Mouse (Mus musculus) kidney, embryonic 14.5 days (tissue): ENCODE data around the gene Colq. TPM values are rescaled to one million over a fixed set of nuclear protein-coding genes. Genes with fewer than 3 reads are reported as not detected.

ENCODE experiments used
- ATAC-seq: fragments of 200-750 bp; cut with Nextera tagmentation; 2 replicates; pipeline ENCODE4 v1.8.0; 2017; ENCODE audit warnings: moderate number of reproducible peaks, mild to moderate bottlenecking, moderate TSS enrichment, moderate library complexity; ENCODE audit not compliant: low FRiP score, low TSS enrichment
- H3K27ac ChIP-seq: fragments of 300-500 bp; sonication (generic); 2 replicates; pipeline ENCODE4 v1.5.1; 2014; ENCODE audit warnings: low read depth, mild to moderate bottlenecking, low read length, moderate library complexity, mixed read lengths
- H3K27me3 ChIP-seq: fragments of 300-500 bp; sonication (generic); 2 replicates; pipeline ENCODE4 v1.6.1; 2014; ENCODE audit warnings: mild to moderate bottlenecking, low read length; ENCODE audit not compliant: control insufficient read depth, insufficient read depth
- H3K36me3 ChIP-seq: fragments of 300-500 bp; sonication (generic); 2 replicates; pipeline ENCODE4 v1.6.1; 2014; ENCODE audit warnings: low read length, mixed read lengths; ENCODE audit not compliant: control insufficient read depth, insufficient read depth
- H3K4me1 ChIP-seq: fragments of 300-500 bp; sonication (generic); 2 replicates; pipeline ENCODE4 v1.6.1; 2014; ENCODE audit warnings: low read length, mixed read lengths; ENCODE audit not compliant: control insufficient read depth, insufficient read depth
- H3K4me2 ChIP-seq: fragments of 300-500 bp; sonication (generic); replicated peaks from 2 replicates; pipeline ENCODE4 v1.6.1; 2014; ENCODE audit warnings: low read depth, mild to moderate bottlenecking, low read length
- H3K4me3 ChIP-seq: fragments of 300-500 bp; sonication (generic); 2 replicates; pipeline ENCODE4 v1.5.1; 2014; ENCODE audit warnings: mild to moderate bottlenecking, low read length
- H3K9ac ChIP-seq: fragments of 300-500 bp; sonication (generic); 2 replicates; pipeline ENCODE4 v1.6.1; 2014; ENCODE audit warnings: low read depth, mild to moderate bottlenecking, low read length, moderate library complexity
- H3K9me3 ChIP-seq: fragments of 300-500 bp; sonication (generic); 2 replicates; pipeline ENCODE4 v1.6.1; 2016; ENCODE audit warnings: low read length; ENCODE audit not compliant: control insufficient read depth
- WGBS: fragments of 180-500 bp; shearing (Covaris S2); extraction: QIAGEN DNeasy Blood & Tissue Kit; methylation state at CpG from one replicate; pipeline ENCODE4 v1.1.7; 2014; 5-methylcytosine and 5-hydroxymethylcytosine counted together
- polyA plus RNA-seq: library from polyadenylated mRNA; unstranded; fragments of >200 nt; fragmentation: Nextera tagmentation; extraction: Ambion mirVana; gene quantifications from 2 replicates; pipeline ENCODE4 v1.2.1, GENCODE M21; 2014

Colq gene
- polyA plus RNA-seq: 1.8 and 3.2 TPM in 2 replicates

GRCm38 (mm10) chr14:31591243-31591642 lies at the start of gene Colq:
Gene Colq (minus strand): TSS chr14:31591343.
- WGBS: 81% methylated on average over 3 of the region's 3 CpGs
- no peaks in the 10 kb centered on the region for H3K4me1 ChIP-seq
- no peak within 1 kb of the TSS for H3K27ac ChIP-seq
- H3K27me3 ChIP-seq: no peaks in the 10 kb centered on the region
- H3K4me3 ChIP-seq: no peak within 1 kb of the TSS
- H3K9ac ChIP-seq: no peak within 1 kb of the TSS
- no peaks in the 10 kb centered on the region for H3K9me3 ChIP-seq
- H3K4me2 ChIP-seq: no peak within 1 kb of the TSS
- no peaks in the 10 kb centered on the region for H3K36me3 ChIP-seq
- no peak for ATAC-seq

- H3K4me1 ChIP-seq: 0 out of 2 replicates have a peak, but pooled peaks cover 5% of the 10 kb centered on the region
- H3K27ac ChIP-seq: peak within 1 kb of the TSS; percentile 69
- no peaks in the 10 kb centered on the region for H3K27me3 ChIP-seq
- H3K9ac ChIP-seq: peak within 1 kb of the TSS; percentile 67
- H3K36me3 ChIP-seq: no peaks in the 10 kb centered on the region
- H3K4me3 ChIP-seq: peak within 1 kb of the TSS; percentile 51
- H3K9me3 ChIP-seq: no peaks in the 10 kb centered on the region
- peak within 1 kb of the TSS; percentile 75 for H3K4me2 ChIP-seq
- 3% methylated on average over 26 of the region's 26 CpGs for WGBS
- ATAC-seq: peak; percentile 26
Measured at GRCm38 (mm10) chr14:31640346-31640889, 49.3 kb upstream of the Colq start, which contains the start of gene Gm49387. Gene Gm49387 (minus strand): TSS chr14:31640878.

- no peaks in the 10 kb centered on the region for H3K27me3 ChIP-seq
- no peak overlapping the region for H3K4me2 ChIP-seq
- H3K4me3 ChIP-seq: no peak overlapping the region
- H3K9ac ChIP-seq: no peak overlapping the region
- ATAC-seq: no peak
- WGBS: 82% methylated on average over 7 of the region's 7 CpGs
- no peak overlapping the region for H3K27ac ChIP-seq
- no peaks in the 10 kb centered on the region for H3K4me1 ChIP-seq
- no peaks in the 10 kb centered on the region for H3K9me3 ChIP-seq
- H3K36me3 ChIP-seq: no peaks in the 10 kb centered on the region
Measured at GRCm38 (mm10) chr14:31630677-31631076, 39.5 kb upstream of the Colq start.

- H3K4me1 ChIP-seq: no peaks in the 10 kb centered on the region
- H3K36me3 ChIP-seq: no peaks in the 10 kb centered on the region
- no peaks in the 10 kb centered on the region for H3K27me3 ChIP-seq
- 86% methylated on average over 12 of the region's 12 CpGs for WGBS
- no peak overlapping the region for H3K4me3 ChIP-seq
- H3K9me3 ChIP-seq: no peaks in the 10 kb centered on the region
- H3K27ac ChIP-seq: no peak overlapping the region
- ATAC-seq: no peak
- no peak overlapping the region for H3K4me2 ChIP-seq
- no peak overlapping the region for H3K9ac ChIP-seq
Measured at GRCm38 (mm10) chr14:31622748-31623147, 31.6 kb upstream of the Colq start.

GRCm38 (mm10) chr14:31620591-31621223 lies 29.6 kb upstream of the Colq start:
- ATAC-seq: no peak
- H3K4me2 ChIP-seq: no peak overlapping the region
- H3K27me3 ChIP-seq: no peaks in the 10 kb centered on the region
- H3K9me3 ChIP-seq: no peaks in the 10 kb centered on the region
- H3K4me1 ChIP-seq: no peaks in the 10 kb centered on the region
- no peak overlapping the region for H3K9ac ChIP-seq
- 80% methylated on average over 9 of the region's 9 CpGs for WGBS
- no peaks in the 10 kb centered on the region for H3K36me3 ChIP-seq
- no peak overlapping the region for H3K27ac ChIP-seq
- H3K4me3 ChIP-seq: no peak overlapping the region

GRCm38 (mm10) chr14:31617997-31618396 lies 26.9 kb upstream of the Colq start:
- no peak for ATAC-seq
- 85% methylated on average over 3 of the region's 3 CpGs for WGBS
- no peaks in the 10 kb centered on the region for H3K9me3 ChIP-seq

GRCm38 (mm10) chr14:31617204-31617603 lies 26.1 kb upstream of the Colq start:
- Histone ChIP-seq H3K36me3 (no peaks in the 10 kb centered on the region), H3K27me3 (no peaks in the 10 kb centered on the region), H3K9ac (no peak overlapping the region), H3K4me2 (no peak overlapping the region), H3K27ac (no peak overlapping the region), H3K9me3 (no peaks in the 10 kb centered on the region), H3K4me3 (no peak overlapping the region), H3K4me1 (no peaks in the 10 kb centered on the region)
- 86% methylated on average over 9 of the region's 9 CpGs for WGBS
- no peak for ATAC-seq

More at GRCm38 (mm10) chr14:31617997-31618396, 26.9 kb upstream of the Colq start:
- Histone ChIP-seq H3K9ac (no peak overlapping the region), H3K4me1 (no peaks in the 10 kb centered on the region), H3K27me3 (no peaks in the 10 kb centered on the region), H3K27ac (no peak overlapping the region), H3K4me3 (no peak overlapping the region), H3K36me3 (no peaks in the 10 kb centered on the region), H3K4me2 (no peak overlapping the region)

- Histone ChIP-seq H3K9ac (no peak overlapping the region), H3K36me3 (no peaks in the 10 kb centered on the region), H3K4me3 (no peak overlapping the region), H3K4me2 (no peak overlapping the region), H3K27ac (no peak overlapping the region), H3K4me1 (no peaks in the 10 kb centered on the region), H3K27me3 (no peaks in the 10 kb centered on the region), H3K9me3 (no peaks in the 10 kb centered on the region)
- 87% methylated on average over 5 of the region's 5 CpGs for WGBS
- no peak for ATAC-seq
Measured at GRCm38 (mm10) chr14:31613671-31614070, 22.5 kb upstream of the Colq start.

- H3K4me3 ChIP-seq: no peak overlapping the region
- 66% methylated on average over 4 of the region's 4 CpGs for WGBS
- H3K27me3 ChIP-seq: no peaks in the 10 kb centered on the region
- no peaks in the 10 kb centered on the region for H3K36me3 ChIP-seq
- H3K27ac ChIP-seq: no peak overlapping the region
- H3K9me3 ChIP-seq: no peaks in the 10 kb centered on the region
- H3K9ac ChIP-seq: no peak overlapping the region
- no peaks in the 10 kb centered on the region for H3K4me1 ChIP-seq
- no peak overlapping the region for H3K4me2 ChIP-seq
- no peak for ATAC-seq
Measured at GRCm38 (mm10) chr14:31611986-31612385, 20.8 kb upstream of the Colq start.
